Mouse (Mus musculus): ENCODE data around the gene Rad1.
"Not testable (repeated sequence)": the region's sequence is repeated elsewhere in the genome, so short reads cannot be mapped to it uniquely, and the experiment has no call there.

Rad1 gene

GRCm38 (mm10) chr15:10485484-10486364 is at the start of gene Rad1, which contains the start of gene Brix1:
Gene Rad1 (plus strand): TSS chr15:10486018.
Gene Brix1 (minus strand): TSS chr15:10485947.
- peak; percentile 97 for DNase-seq (ENCODE audit: low read depth)

DNA sequence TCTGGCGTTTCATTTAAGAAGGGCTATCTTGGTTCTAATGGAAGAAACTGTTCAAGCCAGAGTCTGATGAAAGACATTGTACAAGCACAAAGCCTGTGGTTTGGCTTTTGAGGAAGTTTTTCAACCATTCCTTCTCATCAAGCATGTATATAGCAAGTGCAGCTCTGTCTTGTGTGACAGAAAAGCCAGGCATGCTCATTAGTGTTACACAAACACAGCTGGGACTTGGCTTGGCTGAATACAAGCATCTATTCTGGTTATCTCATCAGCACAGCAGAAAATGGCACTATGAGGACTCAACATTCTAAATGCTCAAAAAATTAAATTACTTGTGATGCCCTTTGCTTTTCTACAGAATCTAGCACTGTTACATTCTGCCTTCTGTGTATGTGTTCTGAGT is 48.9 kb upstream of the Rad1 start:
- peak; percentile 20 for DNase-seq (ENCODE audit: low read depth)

- DNase-seq (ENCODE audit: low read depth) = no peak
These were observed 45.9 kb upstream of the Rad1 start for GRCm38 (mm10) chr15:10439963-10440362.

GRCm38 (mm10) chr15:10441493-10441892 is 44.3 kb upstream of the Rad1 start:
- no peak for DNase-seq (ENCODE audit: low read depth)

GRCm38 (mm10) chr15:10442275-10442674 is 43.5 kb upstream of the Rad1 start:
- no peak for DNase-seq (ENCODE audit: low read depth)

DNA sequence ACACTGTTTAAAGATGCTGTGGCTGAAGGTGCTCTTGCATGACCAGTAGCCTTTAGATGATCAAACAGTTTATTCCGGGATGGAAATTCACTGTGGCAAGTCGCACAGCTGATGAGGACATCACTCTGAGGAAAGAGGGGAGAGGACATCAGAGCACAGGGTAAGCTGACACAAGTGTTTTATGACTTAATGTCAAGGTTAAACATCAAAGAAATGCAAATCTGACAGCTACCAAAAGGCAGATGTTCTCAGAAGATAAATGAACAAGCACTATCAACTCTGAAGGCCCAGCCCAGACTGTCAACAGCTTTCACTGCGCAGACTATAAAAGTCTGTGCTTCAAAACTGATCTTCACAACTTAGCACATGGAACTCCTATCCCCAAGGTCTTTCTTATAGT is 38.7 kb upstream of the Rad1 start:
- DNase-seq (ENCODE audit: low read depth) = no peak

- DNase-seq (ENCODE audit: low read depth) = no peak
These were observed 24.8 kb upstream of the Rad1 start for GRCm38 (mm10) chr15:10460986-10461385.

GRCm38 (mm10) chr15:10463555-10463954 is 22.3 kb upstream of the Rad1 start:
- DNase-seq (ENCODE audit: low read depth) = peak; percentile 88

DNA sequence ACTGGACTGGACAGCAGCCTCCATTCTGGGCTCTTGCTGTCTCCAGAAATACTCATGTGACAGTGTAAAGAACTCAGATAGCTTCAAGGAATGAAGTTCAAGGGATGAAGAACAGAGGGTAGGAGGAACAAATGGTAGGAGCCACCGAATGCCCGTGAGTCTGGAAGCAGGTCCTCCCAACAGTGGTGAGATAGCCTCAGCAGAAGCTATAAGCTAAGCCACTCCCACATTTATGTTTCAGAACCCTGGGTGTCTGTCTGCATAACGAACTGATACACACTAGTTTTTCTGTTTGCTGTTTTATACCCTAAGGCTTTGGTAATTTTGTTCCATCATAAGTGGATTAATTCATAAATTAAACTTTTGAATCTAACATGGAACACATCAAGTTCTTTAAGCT is 21.1 kb upstream of the Rad1 start:
- no peak for DNase-seq (ENCODE audit: low read depth)

- no peak for DNase-seq (ENCODE audit: low read depth)
These were observed 17.1 kb upstream of the Rad1 start for GRCm38 (mm10) chr15:10468761-10469160.

GRCm38 (mm10) chr15:10469641-10470150 is 16.1 kb upstream of the Rad1 start:
- peak; percentile 27 for DNase-seq (ENCODE audit: low read depth)

DNA sequence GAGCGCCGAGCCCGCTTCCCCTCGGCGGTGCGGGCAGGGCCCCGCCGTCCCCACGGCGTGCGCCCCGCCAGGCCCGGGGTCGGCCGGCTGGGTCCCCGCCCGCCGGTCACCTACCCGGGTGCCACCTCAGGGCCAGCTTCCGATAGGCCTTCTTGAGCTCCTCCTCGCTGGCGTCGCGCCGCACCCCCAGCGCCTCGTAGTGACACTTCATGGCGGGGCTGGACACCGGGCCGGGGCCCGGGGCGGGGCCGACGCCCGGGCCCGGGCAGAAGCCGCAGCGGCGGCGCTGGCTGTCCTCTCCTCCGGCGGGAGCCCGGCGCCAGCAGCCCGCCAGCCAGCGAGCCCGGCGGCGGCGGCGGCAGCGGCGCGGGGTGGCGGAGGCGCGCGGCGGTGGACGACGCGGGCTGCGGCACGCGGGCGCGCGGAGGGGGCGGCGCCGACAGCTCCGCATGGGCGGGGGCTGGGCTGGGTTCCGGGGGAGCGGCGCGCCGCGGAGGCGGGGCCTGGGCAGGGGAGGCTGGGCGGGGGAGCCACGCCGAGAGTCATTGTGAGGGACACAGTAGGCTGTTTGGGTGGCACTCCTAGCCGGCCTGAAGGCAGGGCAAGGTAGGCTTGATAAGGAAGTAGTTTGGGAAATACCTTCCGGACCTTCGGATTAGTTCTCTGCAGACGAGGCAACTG is 15.5 kb upstream of the Rad1 start, which contains the start of gene Dnajc21:
Gene Dnajc21, minus strand, starts transcription at position 366 of the 681 bp plus-strand sequence.
- peak; percentile 73 for DNase-seq (ENCODE audit: low read depth)

- DNase-seq (ENCODE audit: low read depth) = no peak
These were observed 14.9 kb upstream of the Rad1 start for GRCm38 (mm10) chr15:10470941-10471340.

DNA sequence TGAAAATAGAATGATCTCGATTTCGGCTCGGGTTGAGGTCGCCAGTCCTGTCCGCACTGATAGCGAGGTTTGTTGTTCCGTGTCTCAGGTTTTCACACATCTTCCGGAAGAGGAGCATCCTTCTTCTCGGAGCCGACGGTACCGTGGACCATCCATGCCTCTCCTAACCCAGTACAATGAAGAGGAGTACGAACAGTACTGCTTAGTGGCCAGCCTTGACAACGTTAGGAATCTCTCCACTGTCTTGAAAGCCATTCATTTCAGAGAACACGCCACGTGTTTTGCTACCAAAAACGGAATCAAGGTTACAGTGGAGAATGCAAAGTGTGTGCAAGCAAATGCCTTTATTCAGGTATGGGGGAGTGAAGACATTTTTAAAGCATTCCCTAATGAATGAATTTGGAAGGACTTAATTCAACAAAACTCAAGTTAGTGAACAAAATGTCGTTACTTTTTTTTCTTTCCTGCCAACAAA is 584 bp downstream of the Rad1 start:
- DNase-seq (ENCODE audit: low read depth) = no peak

DNA sequence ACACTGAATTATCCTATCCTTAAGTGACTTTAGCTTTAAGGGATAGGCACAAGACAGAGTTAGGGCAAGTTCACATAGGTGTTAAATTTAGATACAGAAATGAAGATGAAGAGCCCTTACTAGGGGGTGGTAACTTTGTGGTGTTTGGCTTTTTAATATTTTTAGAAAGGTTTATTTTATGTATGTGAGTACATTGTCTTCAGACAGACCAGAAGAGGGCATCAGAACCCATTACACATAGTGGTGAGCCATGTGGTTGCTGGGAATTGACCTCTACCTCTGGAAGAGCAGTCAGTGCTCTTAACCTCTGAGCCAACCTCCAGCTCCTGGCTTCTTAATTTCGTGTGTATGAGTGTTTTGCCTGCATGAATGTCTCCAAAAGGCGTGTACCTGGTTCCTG is 1.4 kb downstream of the Rad1 start:
- DNase-seq (ENCODE audit: low read depth) = peak; percentile 80

GRCm38 (mm10) chr15:10490101-10490500 is 4.3 kb downstream of the Rad1 start:
- DNase-seq (ENCODE audit: low read depth) = no peak

DNA sequence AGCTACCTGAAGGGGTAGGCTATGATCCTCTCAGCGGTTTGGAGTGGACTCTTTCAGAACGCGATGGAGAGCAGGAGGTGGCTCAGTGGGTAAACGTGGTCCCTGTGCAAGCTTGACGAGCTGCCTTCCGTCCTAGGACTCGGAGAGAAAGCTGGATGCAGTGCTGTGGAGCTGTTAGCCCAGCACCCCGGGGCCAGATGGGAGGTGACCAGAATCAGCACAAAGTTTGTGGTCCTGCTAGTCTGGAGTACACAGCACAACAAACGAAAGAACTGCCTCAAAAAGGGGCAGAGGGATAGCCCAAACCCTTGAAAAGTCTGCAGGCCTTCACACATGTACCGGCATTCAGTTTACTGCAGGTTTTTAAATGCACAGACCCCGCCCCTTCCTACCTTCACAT is 10.1 kb downstream of the Rad1 start:
- no peak for DNase-seq (ENCODE audit: low read depth)

GRCm38 (mm10) chr15:10496696-10497095 is 10.9 kb downstream of the Rad1 start:
- not testable (repeated sequence) for DNase-seq (ENCODE audit: low read depth)

- DNase-seq (ENCODE audit: low read depth) = no peak
These were observed 13.8 kb downstream of the Rad1 start for GRCm38 (mm10) chr15:10499593-10499992.

DNA sequence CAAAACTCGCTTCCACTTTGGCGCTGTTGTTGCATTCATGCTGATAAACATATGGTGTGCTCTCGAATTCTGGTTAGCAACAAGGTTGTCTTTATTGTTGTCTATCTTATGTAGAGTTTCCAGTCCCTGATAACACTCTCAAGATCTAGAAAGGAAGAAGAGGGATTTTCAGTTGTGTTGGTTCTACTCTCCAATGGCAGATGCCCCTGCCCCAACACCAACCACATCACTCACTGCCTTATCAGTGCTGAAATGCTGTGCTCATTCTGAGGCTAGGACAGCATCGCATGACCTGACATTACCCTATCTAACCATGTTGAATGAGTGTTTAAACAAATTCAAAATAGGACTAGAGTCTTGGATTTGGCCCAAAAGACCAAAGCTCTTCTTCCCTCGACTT is 14.2 kb downstream of the Rad1 start:
- no peak for DNase-seq (ENCODE audit: low read depth)

DNA sequence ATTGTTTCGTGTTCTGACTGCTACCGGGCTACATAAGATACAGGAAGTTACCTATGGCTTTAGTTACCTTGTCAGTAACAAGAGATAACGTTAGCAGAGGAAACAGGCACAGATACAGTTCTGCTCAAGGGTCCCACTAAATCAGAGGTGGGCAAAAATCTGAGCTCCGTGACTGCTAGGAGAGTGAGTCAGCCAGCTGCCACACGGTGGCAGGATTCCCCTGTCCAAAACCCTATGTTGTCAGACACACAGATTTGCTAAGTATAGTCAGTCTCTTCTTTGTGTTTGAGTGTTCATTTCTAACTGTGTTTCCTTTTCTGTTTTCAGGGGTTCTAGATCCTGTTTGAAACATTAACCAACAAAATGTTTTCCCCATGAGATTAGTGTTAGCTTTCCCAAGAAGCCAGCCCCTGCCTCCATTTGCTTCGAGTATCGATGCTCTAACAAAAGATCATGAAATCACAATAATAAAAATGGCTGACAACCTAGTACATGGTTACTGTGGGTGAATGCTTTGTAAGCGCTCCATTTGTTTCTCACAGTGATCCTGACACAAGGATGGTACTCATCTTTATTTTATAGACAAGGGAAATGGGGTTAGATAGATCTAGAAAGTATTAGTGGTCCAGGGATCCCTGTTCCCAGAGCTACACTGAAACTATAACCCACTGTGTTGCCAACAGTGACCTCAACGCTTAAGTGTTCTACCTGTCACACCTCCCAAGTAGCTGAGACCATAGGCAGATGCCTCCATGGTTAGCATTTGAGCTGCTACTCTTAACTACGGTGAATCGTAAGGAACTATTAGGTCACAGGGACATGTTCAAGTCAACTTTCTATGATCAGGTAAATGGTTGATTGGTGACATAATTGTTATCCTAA is 15.3 kb downstream of the Rad1 start:
- peak; percentile 48 for DNase-seq (ENCODE audit: low read depth)

GRCm38 (mm10) chr15:10506099-10506498 is 20.3 kb downstream of the Rad1 start:
- no peak for DNase-seq (ENCODE audit: low read depth)
